Mouse (Mus musculus): ENCODE data around the gene Marco. TPM values are rescaled to one million over a fixed set of nuclear protein-coding genes. Genes with fewer than 3 reads are reported as not detected.

Gene Marco
- polyA plus RNA-seq, 1 experiment, result not detected

GRCm38 (mm10) chr1:120443228-120443639, 61.6 kb downstream of the Marco start:
- DNase-seq (ENCODE audit: extremely low spot score in 1 of 2, low spot score in 1 of 2), result no peak

GRCm38 (mm10) chr1:120441587-120441986, 63.2 kb downstream of the Marco start:
- no peak for DNase-seq (ENCODE audit: extremely low spot score in 1 of 2, low spot score in 1 of 2)

GRCm38 (mm10) chr1:120435591-120435990, 69.2 kb downstream of the Marco start:
- DNase-seq (ENCODE audit: extremely low spot score in 1 of 2, low spot score in 1 of 2), result no peak

GRCm38 (mm10) chr1:120430171-120430570, 74.7 kb downstream of the Marco start:
- DNase-seq (ENCODE audit: extremely low spot score in 1 of 2, low spot score in 1 of 2), result no peak

- DNase-seq (ENCODE audit: extremely low spot score in 1 of 2, low spot score in 1 of 2), result peak; percentile 4 to 27
Measured at GRCm38 (mm10) chr1:120425587-120425986, 79.2 kb downstream of the Marco start.

Other genes with a start within 250 kb of the Marco start
- 11.3 and 14.0 TPM in 2 replicates for gene Steap3, start 232.3 kb downstream of the Marco start, polyA plus RNA-seq (2012; rRNA removed)
- 0.48 and 0.70 TPM in 2 replicates for gene C1ql2, start 164.4 kb downstream of the Marco start, polyA plus RNA-seq (2012; rRNA removed)
- gene En1, start 97.4 kb upstream of the Marco start, polyA plus RNA-seq (2012; rRNA removed), result not detected in 2 replicates

All from frontal cortex, adult 2 months (tissue).